Mouse (Mus musculus) myocyte (in vitro differentiated cells): ENCODE measurements around the gene Gif.

ENCODE experiments used
- MYOD1 ChIP-seq, 3 experiments: IDR thresholded peaks; one replicate each; pipeline ENCODE4 v1.6.1; 2011; ENCODE audit warnings: control low read depth in 2 of 3, low read depth in 2 of 3, mild to moderate bottlenecking in 2 of 3, moderate library complexity in 1 of 3; ENCODE audit not compliant: insufficient read length in 2 of 3, control insufficient read depth in 1 of 3
- SRF ChIP-seq: IDR thresholded peaks from one replicate; pipeline ENCODE4 v1.6.1; 2011; ENCODE audit warnings: low read depth; ENCODE audit not compliant: control insufficient read depth, insufficient read length
- USF1 ChIP-seq: IDR thresholded peaks from one replicate; pipeline ENCODE4 v1.6.1; 2011; ENCODE audit warnings: low read depth, mild to moderate bottlenecking, control low read depth, moderate library complexity

DNA sequence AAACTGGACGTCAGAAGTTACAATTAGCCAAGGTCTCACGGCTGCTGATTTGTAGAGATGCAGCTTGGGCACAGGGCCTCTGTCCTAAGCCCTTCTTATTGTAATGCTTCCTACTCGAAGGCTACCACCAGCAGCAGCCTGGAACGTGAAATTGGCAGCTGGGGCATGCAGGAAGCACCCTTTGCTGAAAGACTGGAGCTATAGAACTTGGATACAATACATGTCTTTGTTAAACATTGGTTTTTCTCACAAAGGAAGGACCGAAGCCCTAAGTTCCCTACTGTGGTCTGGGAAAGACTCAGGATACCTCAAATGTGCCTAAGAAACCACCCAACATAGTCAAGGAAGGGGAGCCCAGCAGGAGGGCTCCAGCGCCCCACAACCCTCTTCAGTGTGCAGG is 60.5 kb downstream of the Gif start:
- no peak for TF ChIP-seq USF1
- TF ChIP-seq SRF, result no peak
- no peak for TF ChIP-seq MYOD1 (IDR thresholded peaks at IDR 0.05; ENCODE audit: control insufficient read depth in 1 of 3, insufficient read length in 2 of 3, low read depth in 2 of 3)
